ENCODE assay signal across 20 mouse cellular contexts in genomic region chr9:77426110-77426509, GRCm38 (mm10).
DNase-seq lines count a peak whose midpoint lies in the region; ATAC-seq and TF ChIP-seq lines count a peak whose summit lies in the region.
"Had no signal": no experiment of that assay in that cellular context is flagged by ENCODE, and none has a peak within 500 bp of the region (broad histone marks: within the 10 kb centered on the region; RNA-seq: fewer than 3 reads in every experiment).

No protein-coding gene starts in this region.

- H3K36me3 ChIP-seq in forebrain, embryonic 13.5 days (ENCODE audit: poor library complexity, severe bottlenecking): peaks cover 1% of the 10 kb centered on the region; the same call in 1 of the 2 replicates
- 0 out of 2 replicates have a peak, but pooled peaks cover 2% of the 10 kb centered on the region for H3K36me3 ChIP-seq in forebrain, embryonic 14.5 days (ENCODE audit: control insufficient read depth, insufficient read depth, low read length)
- no peaks in the 10 kb centered on the region for H3K36me3 ChIP-seq in kidney, adult 2 months (ENCODE audit: control insufficient read depth, insufficient read depth, low read length)
- H3K36me3 ChIP-seq in embryonic facial prominence, embryonic 14.5 days (ENCODE audit: control insufficient read depth, insufficient read depth, low read length): 0 out of 2 replicates have a peak, but pooled peaks cover 5% of the 10 kb centered on the region
- H3K36me3 ChIP-seq in stomach, embryonic 16.5 days (ENCODE audit: control insufficient read depth, insufficient read depth, low read length): no peaks in the 10 kb centered on the region
- H3K36me3 ChIP-seq: G1E; hindbrain, embryonic 12.5 days; lung, embryonic 15.5 days had no signal

- peaks cover 21% of the 10 kb centered on the region for H3K4me1 ChIP-seq in forebrain, embryonic 13.5 days
- H3K4me1 ChIP-seq in forebrain, embryonic 14.5 days (ENCODE audit: control insufficient read depth, insufficient read depth, low read length): peaks cover 14% of the 10 kb centered on the region
- peaks cover 10% of the 10 kb centered on the region; the same call in 1 of the 2 replicates for H3K4me1 ChIP-seq in kidney, adult 2 months (ENCODE audit: control insufficient read depth, insufficient read depth, low read length)
- peaks cover 37% of the 10 kb centered on the region for H3K4me1 ChIP-seq in embryonic facial prominence, embryonic 14.5 days (ENCODE audit: control insufficient read depth, insufficient read depth, low read length)
- H3K4me1 ChIP-seq in stomach, embryonic 16.5 days (ENCODE audit: control insufficient read depth, insufficient read depth, low read length): peaks cover 28% of the 10 kb centered on the region

- 83% methylated on average over 14 of the region's 14 CpGs for WGBS in forebrain, embryonic 13.5 days
- 80% methylated on average over 14 of the region's 14 CpGs for WGBS in forebrain, embryonic 14.5 days
- 40% methylated on average over 14 of the region's 14 CpGs for WGBS in kidney, adult 2 months
- WGBS in embryonic facial prominence, embryonic 14.5 days: 29% methylated on average over 14 of the region's 14 CpGs
- 58% methylated on average over 14 of the region's 14 CpGs for WGBS in stomach, embryonic 16.5 days

- H3K27me3 ChIP-seq in forebrain, embryonic 13.5 days: no peaks in the 10 kb centered on the region
- no peaks in the 10 kb centered on the region for H3K27me3 ChIP-seq in forebrain, embryonic 14.5 days (replicated peaks; ENCODE audit: control insufficient read depth, insufficient read depth, low read length)
- H3K27me3 ChIP-seq in kidney, adult 2 months (replicated peaks; ENCODE audit: control insufficient read depth, insufficient read depth, low read length): no peaks in the 10 kb centered on the region
- H3K27me3 ChIP-seq in embryonic facial prominence, embryonic 14.5 days (replicated peaks; ENCODE audit: control insufficient read depth, insufficient read depth, low read length): peaks cover 3% of the 10 kb centered on the region; the same call in 1 of the 2 replicates
- no peaks in the 10 kb centered on the region for H3K27me3 ChIP-seq in stomach, embryonic 16.5 days (ENCODE audit: control insufficient read depth, insufficient read depth, low read length)
- H3K27me3 ChIP-seq: hindbrain, embryonic 12.5 days; liver, embryonic 15.5 days; lung, embryonic 15.5 days had no signal

- H3K4me3 ChIP-seq in forebrain, embryonic 13.5 days: no peak overlapping the region
- no peak overlapping the region for H3K4me3 ChIP-seq in forebrain, embryonic 14.5 days (ENCODE audit: low read depth, low read length)
- H3K4me3 ChIP-seq in kidney, adult 2 months (ENCODE audit: insufficient read depth, low read depth, low read length): no peak overlapping the region
- H3K4me3 ChIP-seq in embryonic facial prominence, embryonic 14.5 days (ENCODE audit: low read depth, low read length): no peak overlapping the region
- no peak overlapping the region for H3K4me3 ChIP-seq in stomach, embryonic 16.5 days (replicated peaks; ENCODE audit: low read length)
- H3K4me3 ChIP-seq in left cerebral cortex, adult 2 months: no peak overlapping the region
- H3K4me3 ChIP-seq: hindbrain, embryonic 12.5 days; liver, embryonic 15.5 days; lung, embryonic 15.5 days had no signal

- no peak overlapping the region for H3K4me2 ChIP-seq in forebrain, embryonic 13.5 days
- H3K4me2 ChIP-seq in forebrain, embryonic 14.5 days (ENCODE audit: low read length): no peak overlapping the region
- peak overlapping the region; percentile 20 for H3K4me2 ChIP-seq in embryonic facial prominence, embryonic 14.5 days (ENCODE audit: low read depth, low read length)
- no peak overlapping the region for H3K4me2 ChIP-seq in stomach, embryonic 16.5 days (ENCODE audit: low read depth, low read length)
- H3K4me2 ChIP-seq: hindbrain, embryonic 12.5 days; liver, embryonic 15.5 days; lung, embryonic 15.5 days had no signal

- H3K9ac ChIP-seq in forebrain, embryonic 13.5 days: no peak overlapping the region
- H3K9ac ChIP-seq in forebrain, embryonic 14.5 days (ENCODE audit: low read length): no peak overlapping the region
- H3K9ac ChIP-seq in embryonic facial prominence, embryonic 14.5 days (ENCODE audit: low read depth, low read length): no peak overlapping the region
- no peak overlapping the region for H3K9ac ChIP-seq in stomach, embryonic 16.5 days (ENCODE audit: low read length)
- H3K9ac ChIP-seq: hindbrain, embryonic 12.5 days; liver, embryonic 15.5 days; lung, embryonic 15.5 days had no signal

- 0 out of 2 replicates have a peak, but pooled peaks have one; percentile 9 for ATAC-seq in forebrain, embryonic 13.5 days
- ATAC-seq in forebrain, embryonic 14.5 days: no peak
- ATAC-seq in embryonic facial prominence, embryonic 14.5 days (ENCODE audit: low read depth): no peak
- no peak for ATAC-seq in stomach, embryonic 16.5 days (ENCODE audit: insufficient read depth, low FRiP score)

- no peaks in the 10 kb centered on the region for H3K9me3 ChIP-seq in forebrain, embryonic 13.5 days (replicated peaks)
- H3K9me3 ChIP-seq in forebrain, embryonic 14.5 days (replicated peaks; ENCODE audit: control insufficient read depth, low read length): no peaks in the 10 kb centered on the region
- no peaks in the 10 kb centered on the region for H3K9me3 ChIP-seq in embryonic facial prominence, embryonic 14.5 days (ENCODE audit: control insufficient read depth, low read length)
- H3K9me3 ChIP-seq in stomach, embryonic 16.5 days (replicated peaks; ENCODE audit: control insufficient read depth, low read length): no peaks in the 10 kb centered on the region
- H3K9me3 ChIP-seq: hindbrain, embryonic 12.5 days; liver, embryonic 15.5 days; lung, embryonic 15.5 days had no signal

- no peak for DNase-seq in forebrain, embryonic 14.5 days (ENCODE audit: low spot score)
- peak; percentile 27 to 48 for DNase-seq in kidney, postnatal 4 days
- no peak for DNase-seq in kidney, adult 2 months
- no peak for DNase-seq in embryonic facial prominence, embryonic 14.5 days (ENCODE audit: low spot score)
- DNase-seq in left cerebral cortex, adult 2 months (ENCODE audit: extremely low spot score in 1 of 2, low spot score in 2 of 2): no peak
- DNase-seq in cerebellum, postnatal 4 days (ENCODE audit: low spot score in 2 of 2): no peak
- DNase-seq: adrenal gland, adult 2 months; cerebellum, adult 11 months; cerebellum, postnatal 14 days; kidney, adult 9 months; lung, postnatal 36 days; right cerebral cortex, adult 18-20 months; right cerebral cortex, postnatal 4 days; thymus, postnatal 14 days had no signal

- TF ChIP-seq CTCF in kidney, adult 2 months (conservative IDR thresholded peaks at IDR 0.05; ENCODE audit: insufficient read depth, insufficient read length, low read depth, low read length): no peak
- TF ChIP-seq CTCF in left cerebral cortex, adult 2 months (IDR thresholded peaks at IDR 0.05): no peak

- H3K27ac ChIP-seq in forebrain, embryonic 13.5 days: no peak overlapping the region
- H3K27ac ChIP-seq in forebrain, embryonic 14.5 days (ENCODE audit: low read depth, low read length): no peak overlapping the region
- no peak overlapping the region for H3K27ac ChIP-seq in kidney, adult 2 months (ENCODE audit: insufficient read depth, low read depth, low read length)
- peak overlapping the region; percentile 55; the same call in 1 of the 2 replicates for H3K27ac ChIP-seq in embryonic facial prominence, embryonic 14.5 days (replicated peaks; ENCODE audit: low read depth, low read length)
- H3K27ac ChIP-seq in stomach, embryonic 16.5 days (ENCODE audit: low read length): peak overlapping the region; percentile 81; the same call in 1 of the 2 replicates
- H3K27ac ChIP-seq in left cerebral cortex, adult 2 months: no peak overlapping the region
- H3K27ac ChIP-seq: hindbrain, embryonic 12.5 days; liver, embryonic 15.5 days had no signal

- TF ChIP-seq POLR2A in kidney, adult 2 months (IDR thresholded peaks at IDR 0.05; ENCODE audit: low read depth, low read length): no peak

- intact Hi-C loops in left cerebral cortex, adult 2 months (cut with DNase I): no loop called here

Comparison
In these comparisons a context has a peak if more than half of its experiments do, and no peak if none do; other contexts are left out.
1. DNase-seq: peak in kidney, postnatal 4 days (2 of 2); none in forebrain, embryonic 14.5 days (single experiment), kidney, adult 2 months (single experiment), embryonic facial prominence, embryonic 14.5 days (single experiment), left cerebral cortex, adult 2 months (0 of 2) and cerebellum, postnatal 4 days (0 of 2).
2. H3K27ac ChIP-seq: peak in embryonic facial prominence, embryonic 14.5 days (single experiment) and stomach, embryonic 16.5 days (single experiment); none in forebrain, embryonic 13.5 days (single experiment), forebrain, embryonic 14.5 days (single experiment), kidney, adult 2 months (single experiment) and left cerebral cortex, adult 2 months (single experiment).